Mouse (Mus musculus) cerebellum, adult 11-12 months (tissue): ENCODE measurements at regions not wholly inside any gene's neighbourhood (a gene's known extent, or its start where the extent isn't known, plus 50 kb on each side); places are given as distances from the start of the nearest gene placed in this dataset.

ENCODE experiments used
- DNase-seq: peaks from one replicate; pipeline ENCODE4 v3.0.0; 2022

GRCm38 (mm10) chr1:63828174-63828844 lies 59.2 kb upstream of the 4933402D24Rik start:
- DNase-seq: no peak

DNA sequence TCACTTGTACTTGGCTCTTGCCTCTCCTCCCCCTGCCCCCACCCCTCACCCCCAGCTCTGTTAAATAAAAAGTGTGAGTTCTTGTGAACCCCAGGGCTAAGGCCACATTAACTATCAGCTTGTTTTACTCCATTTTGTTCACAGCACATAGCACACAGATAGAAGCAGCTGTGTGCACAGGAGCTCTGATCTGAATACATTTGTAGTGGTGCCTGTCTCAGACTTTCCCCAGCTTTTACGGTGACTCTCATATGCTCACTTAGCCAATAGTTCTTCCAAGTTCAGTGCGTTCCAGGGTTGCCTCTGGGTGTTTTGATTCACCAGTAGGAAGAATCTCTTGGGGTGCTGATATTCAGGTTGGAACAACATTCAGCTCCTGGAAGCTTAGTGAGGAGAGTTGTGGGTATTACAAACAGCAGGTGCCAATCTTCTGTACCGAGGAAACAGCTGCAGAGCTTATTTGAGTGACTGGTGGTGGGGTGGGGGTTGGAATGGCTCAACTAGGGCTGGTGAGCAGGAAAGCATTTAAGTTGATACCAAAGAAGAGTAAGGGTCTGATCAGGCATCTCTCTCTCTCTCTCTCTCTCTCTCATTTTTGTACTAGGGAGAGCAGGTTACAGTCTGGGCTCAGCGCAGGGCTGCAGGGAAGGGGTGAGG lies 51.7 kb upstream of the 4933402D24Rik start:
- no peak for DNase-seq

- DNase-seq: no peak
These were observed 50.6 kb upstream of the 4933402D24Rik start for GRCm38 (mm10) chr1:63819536-63820254.
